Mouse (Mus musculus): ENCODE measurements around the gene Tgfbr2. TPM values are rescaled to one million over a fixed set of nuclear protein-coding genes. Genes with fewer than 3 reads are reported as not detected.

Gene Tgfbr2
- polyA plus RNA-seq, 1 experiment from 2014 or later = 31.2 TPM

- H3K4me3 ChIP-seq (replicated peaks; ENCODE audit: low read depth, low read length) = no peak overlapping the region
- no peak overlapping the region for H3K27ac ChIP-seq
- no peaks in the 10 kb centered on the region for H3K27me3 ChIP-seq (ENCODE audit: insufficient read depth, low read length)
- DNase-seq (ENCODE audit: low spot score) (no peak), ATAC-seq (replicated peaks; ENCODE audit: low FRiP score, low read depth) (no peak)
- H3K9me3 ChIP-seq (replicated peaks; ENCODE audit: low read length) = no peaks in the 10 kb centered on the region
- TF ChIP-seq CTCF (IDR thresholded peaks at IDR 0.05; ENCODE audit: low read depth) = no peak
- H3K4me2 ChIP-seq (ENCODE audit: low read length) = no peak overlapping the region
- no peaks in the 10 kb centered on the region for H3K4me1 ChIP-seq (replicated peaks; ENCODE audit: insufficient read depth, low read length)
- H3K9ac ChIP-seq (ENCODE audit: low read depth, low read length) = no peak overlapping the region
- 79% methylated on average over 6 of the region's 6 CpGs for WGBS
- H3K36me3 ChIP-seq (ENCODE audit: insufficient read depth, low read length) = 0 out of 2 replicates have a peak, but pooled peaks cover 12% of the 10 kb centered on the region
Observed at GRCm38 (mm10) chr9:116085999-116086398, 89.2 kb downstream of the Tgfbr2 start.

DNA sequence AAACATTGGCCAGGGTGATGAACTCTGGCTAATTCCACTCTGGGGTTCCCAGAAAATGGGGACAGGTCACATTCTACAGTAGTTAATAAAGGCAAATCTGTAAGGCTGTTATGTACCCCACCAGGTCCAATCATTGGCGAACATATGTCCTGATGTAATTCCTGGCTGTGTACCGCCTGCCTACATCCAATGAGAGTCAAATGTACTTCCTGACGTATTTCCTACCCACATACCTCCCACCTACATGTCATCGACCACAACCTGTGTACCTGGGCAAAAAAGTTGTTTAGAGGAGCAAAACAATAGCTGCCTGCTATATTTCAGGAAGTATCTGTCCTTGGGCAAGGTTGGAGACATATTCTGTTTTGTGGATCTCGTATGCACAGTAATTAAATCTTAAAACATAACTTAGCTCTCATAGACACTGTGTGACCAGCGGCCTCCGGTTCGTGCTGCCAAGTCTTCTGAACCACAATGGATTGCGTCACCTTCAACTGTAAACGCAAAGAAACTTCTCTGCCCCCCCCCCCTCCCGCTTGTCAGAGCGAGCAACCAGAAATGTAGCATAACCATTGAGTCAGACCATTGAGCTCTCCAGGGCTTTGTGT lies 90.7 kb downstream of the Tgfbr2 start:
- H3K27ac ChIP-seq = no peak overlapping the region

GRCm38 (mm10) chr9:116083726-116084323 lies 91.3 kb downstream of the Tgfbr2 start:
- 78% methylated on average over 8 of the region's 8 CpGs for WGBS
- H3K36me3 ChIP-seq (ENCODE audit: insufficient read depth, low read length) = 0 out of 2 replicates have a peak, but pooled peaks cover 4% of the 10 kb centered on the region
- no peak overlapping the region for H3K4me2 ChIP-seq (ENCODE audit: low read length)
- no peak overlapping the region for H3K27ac ChIP-seq
- no peaks in the 10 kb centered on the region for H3K9me3 ChIP-seq (replicated peaks; ENCODE audit: low read length)
- DNase-seq (ENCODE audit: low spot score) (no peak), ATAC-seq (replicated peaks; ENCODE audit: low FRiP score, low read depth) (no peak)
- H3K9ac ChIP-seq (ENCODE audit: low read depth, low read length) = no peak overlapping the region
- no peaks in the 10 kb centered on the region for H3K4me1 ChIP-seq (replicated peaks; ENCODE audit: insufficient read depth, low read length)
- H3K4me3 ChIP-seq (replicated peaks; ENCODE audit: low read depth, low read length) = no peak overlapping the region
- H3K27me3 ChIP-seq (ENCODE audit: insufficient read depth, low read length) = no peaks in the 10 kb centered on the region
- no peak for TF ChIP-seq CTCF (IDR thresholded peaks at IDR 0.05; ENCODE audit: low read depth)

More for the DNA sequence above, 90.7 kb downstream of the Tgfbr2 start:
- no peak overlapping the region for H3K9ac ChIP-seq (ENCODE audit: low read depth, low read length)
- no peaks in the 10 kb centered on the region for H3K9me3 ChIP-seq (replicated peaks; ENCODE audit: low read length)
- H3K36me3 ChIP-seq (ENCODE audit: insufficient read depth, low read length) = 0 out of 2 replicates have a peak, but pooled peaks cover 4% of the 10 kb centered on the region
- H3K4me1 ChIP-seq (replicated peaks; ENCODE audit: insufficient read depth, low read length) = no peaks in the 10 kb centered on the region
- TF ChIP-seq CTCF (IDR thresholded peaks at IDR 0.05; ENCODE audit: low read depth) = no peak
- WGBS = 88% methylated on average over 12 of the region's 12 CpGs
- H3K4me3 ChIP-seq (replicated peaks; ENCODE audit: low read depth, low read length) = no peak overlapping the region
- DNase-seq (ENCODE audit: low spot score) (no peak), ATAC-seq (replicated peaks; ENCODE audit: low FRiP score, low read depth) (no peak)
- no peak overlapping the region for H3K4me2 ChIP-seq (ENCODE audit: low read length)
- H3K27me3 ChIP-seq (ENCODE audit: insufficient read depth, low read length) = no peaks in the 10 kb centered on the region

DNA sequence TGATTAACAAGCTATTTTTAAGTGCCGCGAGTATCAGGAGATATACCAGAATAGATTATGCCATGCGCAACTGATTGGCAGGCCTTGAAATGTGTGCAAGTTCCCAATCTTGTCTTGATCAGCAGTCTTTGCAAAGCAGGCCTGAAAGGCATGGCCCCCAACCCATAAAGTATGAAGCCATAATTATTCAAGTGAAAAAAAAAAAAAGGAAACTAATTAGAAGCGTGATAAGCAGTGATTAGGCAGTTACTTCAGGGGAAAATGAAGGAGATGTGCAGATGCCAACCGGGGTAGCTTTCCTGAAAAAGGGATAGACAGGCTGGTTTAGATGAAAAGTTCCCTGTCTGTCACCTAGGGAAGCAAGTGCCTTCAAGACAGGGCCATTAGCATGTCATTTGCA lies 91.9 kb downstream of the Tgfbr2 start:
- no peak overlapping the region for H3K4me3 ChIP-seq (replicated peaks; ENCODE audit: low read depth, low read length)
- H3K36me3 ChIP-seq (ENCODE audit: insufficient read depth, low read length) = no peaks in the 10 kb centered on the region
- H3K4me1 ChIP-seq (replicated peaks; ENCODE audit: insufficient read depth, low read length) = no peaks in the 10 kb centered on the region
- ATAC-seq (replicated peaks; ENCODE audit: low FRiP score, low read depth) = no peak
- TF ChIP-seq CTCF (IDR thresholded peaks at IDR 0.05; ENCODE audit: low read depth) = no peak
- H3K9ac ChIP-seq (ENCODE audit: low read depth, low read length) = no peak overlapping the region
- WGBS = 82% methylated on average over 5 of the region's 5 CpGs
- no peak overlapping the region for H3K27ac ChIP-seq
- DNase-seq (ENCODE audit: low spot score) = no peak
- H3K9me3 ChIP-seq (replicated peaks; ENCODE audit: low read length) = no peaks in the 10 kb centered on the region
- no peaks in the 10 kb centered on the region for H3K27me3 ChIP-seq (ENCODE audit: insufficient read depth, low read length)
- no peak overlapping the region for H3K4me2 ChIP-seq (ENCODE audit: low read length)

DNA sequence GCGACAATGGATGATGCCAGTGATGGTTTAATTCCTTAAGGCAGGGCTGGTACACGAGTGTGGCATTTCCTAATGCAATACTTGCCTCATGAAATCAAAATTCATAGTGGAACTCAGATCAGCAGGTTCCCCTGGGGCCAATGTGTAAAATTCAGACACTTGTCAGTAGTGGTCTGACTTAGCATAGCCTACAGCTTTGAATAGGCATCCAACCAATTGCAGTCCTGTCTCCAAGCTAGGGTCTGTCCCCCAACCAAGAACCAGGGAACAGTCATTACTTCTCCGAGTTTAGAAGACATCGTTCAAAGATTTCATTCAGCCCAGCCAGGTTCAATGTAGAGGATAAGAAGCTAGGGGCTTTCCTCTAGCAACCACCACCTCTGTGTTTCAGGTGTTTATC lies 93.4 kb downstream of the Tgfbr2 start:
- DNase-seq (ENCODE audit: low spot score) = no peak
- no peak overlapping the region for H3K4me2 ChIP-seq (ENCODE audit: low read length)
- ATAC-seq (replicated peaks; ENCODE audit: low FRiP score, low read depth) = no peak
- 81% methylated on average over 4 of the region's 4 CpGs for WGBS
- TF ChIP-seq CTCF (IDR thresholded peaks at IDR 0.05; ENCODE audit: low read depth) = no peak
- H3K4me1 ChIP-seq (replicated peaks; ENCODE audit: insufficient read depth, low read length) = no peaks in the 10 kb centered on the region
- no peak overlapping the region for H3K9ac ChIP-seq (ENCODE audit: low read depth, low read length)
- no peaks in the 10 kb centered on the region for H3K36me3 ChIP-seq (ENCODE audit: insufficient read depth, low read length)
- H3K27me3 ChIP-seq (ENCODE audit: insufficient read depth, low read length) = no peaks in the 10 kb centered on the region
- no peaks in the 10 kb centered on the region for H3K9me3 ChIP-seq (replicated peaks; ENCODE audit: low read length)
- H3K4me3 ChIP-seq (replicated peaks; ENCODE audit: low read depth, low read length) = no peak overlapping the region
- H3K27ac ChIP-seq = no peak overlapping the region

GRCm38 (mm10) chr9:116077419-116077818 lies 97.7 kb downstream of the Tgfbr2 start:
- H3K9me3 ChIP-seq (replicated peaks; ENCODE audit: low read length) = no peaks in the 10 kb centered on the region
- no peak overlapping the region for H3K27ac ChIP-seq
- no peak for ATAC-seq (replicated peaks; ENCODE audit: low FRiP score, low read depth)
- H3K27me3 ChIP-seq (ENCODE audit: insufficient read depth, low read length) = no peaks in the 10 kb centered on the region
- DNase-seq (ENCODE audit: low spot score) = no peak
- H3K4me3 ChIP-seq (replicated peaks; ENCODE audit: low read depth, low read length) = no peak overlapping the region
- no peak for TF ChIP-seq CTCF (IDR thresholded peaks at IDR 0.05; ENCODE audit: low read depth)
- no peaks in the 10 kb centered on the region for H3K4me1 ChIP-seq (replicated peaks; ENCODE audit: insufficient read depth, low read length)
- WGBS = 84% methylated on average over 2 of the region's 2 CpGs
- no peaks in the 10 kb centered on the region for H3K36me3 ChIP-seq (ENCODE audit: insufficient read depth, low read length)
- H3K4me2 ChIP-seq (ENCODE audit: low read length) = no peak overlapping the region
- no peak overlapping the region for H3K9ac ChIP-seq (ENCODE audit: low read depth, low read length)

All from kidney, postnatal 0 days (tissue).